Mouse (Mus musculus): ENCODE measurements around the gene Bank1. TPM values are rescaled to one million over a fixed set of nuclear protein-coding genes. Genes with fewer than 3 reads are reported as not detected.
"Not testable (repeated sequence)": the region's sequence is repeated elsewhere in the genome, so short reads cannot be mapped to it uniquely, and the experiment has no call there.

Bank1 gene
- polyA plus RNA-seq (2015; fragmentation: Nextera tagmentation; extraction: Ambion mirVana): 0.13 and 0.31 TPM in 2 replicates

- Histone ChIP-seq H3K27me3 (no peaks in the 10 kb centered on the region), H3K9ac (replicated peaks) (no peak within 1 kb of the TSS), H3K9me3 (no peaks in the 10 kb centered on the region), H3K4me3 (no peak within 1 kb of the TSS), H3K4me1 (no peaks in the 10 kb centered on the region), H3K27ac (replicated peaks) (no peak within 1 kb of the TSS), H3K4me2 (replicated peaks) (no peak within 1 kb of the TSS), H3K36me3 (no peaks in the 10 kb centered on the region)
- ATAC-seq (replicated peaks): no peak
- WGBS: 85% methylated on average over 5 of the region's 5 CpGs
These were observed at the start of gene Bank1 for GRCm38 (mm10) chr3:136325783-136326182. Gene Bank1, minus strand, starts transcription at chr3:136326066.

- no peak for ATAC-seq (replicated peaks)
- 69% methylated on average over 11 of the region's 11 CpGs for WGBS
- Histone ChIP-seq H3K4me3 (no peak overlapping the region), H3K4me2 (replicated peaks) (no peak overlapping the region), H3K9ac (replicated peaks) (no peak overlapping the region), H3K9me3 (no peaks in the 10 kb centered on the region), H3K27me3 (no peaks in the 10 kb centered on the region), H3K36me3 (no peaks in the 10 kb centered on the region), H3K27ac (replicated peaks) (no peak overlapping the region), H3K4me1 (no peaks in the 10 kb centered on the region)
These were observed 44.0 kb upstream of the Bank1 start for GRCm38 (mm10) chr3:136369916-136370315.

GRCm38 (mm10) chr3:136369466-136369865, 43.6 kb upstream of the Bank1 start:
- no peaks in the 10 kb centered on the region for H3K27me3 ChIP-seq
- H3K36me3 ChIP-seq: no peaks in the 10 kb centered on the region
- ATAC-seq (replicated peaks): 0 out of 2 replicates have a peak, but pooled peaks have one; percentile 11
- H3K9me3 ChIP-seq: no peaks in the 10 kb centered on the region
- no peak overlapping the region for H3K9ac ChIP-seq (replicated peaks)
- no peaks in the 10 kb centered on the region for H3K4me1 ChIP-seq
- H3K4me3 ChIP-seq: no peak overlapping the region
- H3K27ac ChIP-seq (replicated peaks): no peak overlapping the region
- no peak overlapping the region for H3K4me2 ChIP-seq (replicated peaks)
- 72% methylated on average over 9 of the region's 9 CpGs for WGBS

GRCm38 (mm10) chr3:136368505-136368999, 42.7 kb upstream of the Bank1 start:
- no peaks in the 10 kb centered on the region for H3K36me3 ChIP-seq
- H3K4me1 ChIP-seq: no peaks in the 10 kb centered on the region
- no peak overlapping the region for H3K9ac ChIP-seq (replicated peaks)
- no peak overlapping the region for H3K4me3 ChIP-seq
- H3K27ac ChIP-seq (replicated peaks): no peak overlapping the region
- H3K4me2 ChIP-seq (replicated peaks): no peak overlapping the region
- no peak for ATAC-seq (replicated peaks)
- WGBS: 90% methylated on average over 4 of the region's 4 CpGs
- H3K27me3 ChIP-seq: no peaks in the 10 kb centered on the region
- no peaks in the 10 kb centered on the region for H3K9me3 ChIP-seq

- whole genome bisulfite sequencing: 76% methylated on average over 7 of the region's 7 CpGs
- no peak overlapping the region for H3K4me2 ChIP-seq (replicated peaks)
- H3K9me3 ChIP-seq: no peaks in the 10 kb centered on the region
- no peaks in the 10 kb centered on the region for H3K36me3 ChIP-seq
- no peaks in the 10 kb centered on the region for H3K27me3 ChIP-seq
- ATAC-seq (replicated peaks): no peak
- H3K4me1 ChIP-seq: no peaks in the 10 kb centered on the region
- no peak overlapping the region for H3K4me3 ChIP-seq
- H3K9ac ChIP-seq (replicated peaks): no peak overlapping the region
- H3K27ac ChIP-seq (replicated peaks): no peak overlapping the region
These were observed 23.8 kb upstream of the Bank1 start for GRCm38 (mm10) chr3:136349690-136350089.

GRCm38 (mm10) chr3:136348611-136349010, 22.7 kb upstream of the Bank1 start:
- no peak overlapping the region for H3K4me3 ChIP-seq

GRCm38 (mm10) chr3:136347277-136347676, 21.4 kb upstream of the Bank1 start:
- H3K9me3 ChIP-seq: no peaks in the 10 kb centered on the region
- H3K4me1 ChIP-seq: no peaks in the 10 kb centered on the region
- no peaks in the 10 kb centered on the region for H3K27me3 ChIP-seq
- H3K4me3 ChIP-seq: no peak overlapping the region
- no peaks in the 10 kb centered on the region for H3K36me3 ChIP-seq
- ATAC-seq (replicated peaks): no peak
- no peak overlapping the region for H3K4me2 ChIP-seq (replicated peaks)
- WGBS: 96% methylated on average over 1 of the region's 1 CpGs
- no peak overlapping the region for H3K27ac ChIP-seq (replicated peaks)
- no peak overlapping the region for H3K9ac ChIP-seq (replicated peaks)

More at GRCm38 (mm10) chr3:136348611-136349010, 22.7 kb upstream of the Bank1 start:
- H3K4me2 ChIP-seq (replicated peaks): no peak overlapping the region
- no peak overlapping the region for H3K9ac ChIP-seq (replicated peaks)
- H3K27ac ChIP-seq (replicated peaks): no peak overlapping the region
- H3K9me3 ChIP-seq: no peaks in the 10 kb centered on the region
- 42% methylated on average over 1 of the region's 1 CpGs for WGBS
- no peaks in the 10 kb centered on the region for H3K4me1 ChIP-seq
- no peak for ATAC-seq (replicated peaks)
- H3K36me3 ChIP-seq: no peaks in the 10 kb centered on the region
- no peaks in the 10 kb centered on the region for H3K27me3 ChIP-seq

- Histone ChIP-seq H3K9me3 (no peaks in the 10 kb centered on the region), H3K27ac (replicated peaks) (no peak overlapping the region), H3K4me2 (replicated peaks) (no peak overlapping the region), H3K4me3 (no peak overlapping the region), H3K4me1 (no peaks in the 10 kb centered on the region), H3K9ac (replicated peaks) (no peak overlapping the region), H3K27me3 (no peaks in the 10 kb centered on the region), H3K36me3 (no peaks in the 10 kb centered on the region)
- WGBS: 89% methylated on average over 2 of the region's 2 CpGs
- ATAC-seq (replicated peaks): no peak
These were observed 16.0 kb upstream of the Bank1 start for GRCm38 (mm10) chr3:136341911-136342310.

GRCm38 (mm10) chr3:136339896-136340295, 14.0 kb upstream of the Bank1 start:
- H3K4me2 ChIP-seq (replicated peaks): no peak overlapping the region
- no peaks in the 10 kb centered on the region for H3K4me1 ChIP-seq
- H3K9ac ChIP-seq (replicated peaks): no peak overlapping the region
- WGBS: 88% methylated on average over 2 of the region's 2 CpGs
- H3K27me3 ChIP-seq: no peaks in the 10 kb centered on the region
- no peak for ATAC-seq (replicated peaks)
- H3K36me3 ChIP-seq: no peaks in the 10 kb centered on the region
- H3K9me3 ChIP-seq: no peaks in the 10 kb centered on the region
- no peak overlapping the region for H3K4me3 ChIP-seq
- no peak overlapping the region for H3K27ac ChIP-seq (replicated peaks)

GRCm38 (mm10) chr3:136331135-136331534, 5.3 kb upstream of the Bank1 start:
- Histone ChIP-seq H3K9me3 (no peaks in the 10 kb centered on the region), H3K27me3 (no peaks in the 10 kb centered on the region), H3K27ac (replicated peaks) (no peak overlapping the region), H3K4me2 (replicated peaks) (no peak overlapping the region), H3K9ac (replicated peaks) (no peak overlapping the region), H3K4me3 (no peak overlapping the region), H3K4me1 (no peaks in the 10 kb centered on the region), H3K36me3 (no peaks in the 10 kb centered on the region)
- no peak for ATAC-seq (replicated peaks)
- WGBS: 80% methylated on average over 2 of the region's 2 CpGs

- H3K9ac ChIP-seq (replicated peaks): no peak overlapping the region
- H3K4me3 ChIP-seq: no peak overlapping the region
- no peaks in the 10 kb centered on the region for H3K4me1 ChIP-seq
- H3K4me2 ChIP-seq (replicated peaks): no peak overlapping the region
- no peaks in the 10 kb centered on the region for H3K27me3 ChIP-seq
- no peaks in the 10 kb centered on the region for H3K9me3 ChIP-seq
- no peaks in the 10 kb centered on the region for H3K36me3 ChIP-seq
- no peak overlapping the region for H3K27ac ChIP-seq (replicated peaks)
- no peak for ATAC-seq (replicated peaks)
These were observed 4.2 kb upstream of the Bank1 start for GRCm38 (mm10) chr3:136330043-136330442.

- no peak for ATAC-seq (replicated peaks)
- Histone ChIP-seq H3K36me3 (no peaks in the 10 kb centered on the region), H3K4me3 (no peak overlapping the region), H3K4me1 (no peaks in the 10 kb centered on the region), H3K27ac (replicated peaks) (no peak overlapping the region), H3K9ac (replicated peaks) (no peak overlapping the region), H3K9me3 (no peaks in the 10 kb centered on the region), H3K4me2 (replicated peaks) (no peak overlapping the region), H3K27me3 (no peaks in the 10 kb centered on the region)
- 55% methylated on average over 6 of the region's 6 CpGs for WGBS
These were observed 3.3 kb upstream of the Bank1 start for GRCm38 (mm10) chr3:136329133-136329532.

- H3K36me3 ChIP-seq; H3K27ac ChIP-seq (replicated peaks); H3K27me3 ChIP-seq; H3K9me3 ChIP-seq; H3K9ac ChIP-seq (replicated peaks); ATAC-seq (replicated peaks); H3K4me1 ChIP-seq; H3K4me3 ChIP-seq; H3K4me2 ChIP-seq (replicated peaks): not testable (repeated sequence)
- 95% methylated on average over 6 of the region's 6 CpGs for WGBS
These were observed 1.1 kb downstream of the Bank1 start for GRCm38 (mm10) chr3:136324716-136325115.
